Comparison of ENCODE assay signal across 9 mouse cellular contexts in the genomic region with DNA sequence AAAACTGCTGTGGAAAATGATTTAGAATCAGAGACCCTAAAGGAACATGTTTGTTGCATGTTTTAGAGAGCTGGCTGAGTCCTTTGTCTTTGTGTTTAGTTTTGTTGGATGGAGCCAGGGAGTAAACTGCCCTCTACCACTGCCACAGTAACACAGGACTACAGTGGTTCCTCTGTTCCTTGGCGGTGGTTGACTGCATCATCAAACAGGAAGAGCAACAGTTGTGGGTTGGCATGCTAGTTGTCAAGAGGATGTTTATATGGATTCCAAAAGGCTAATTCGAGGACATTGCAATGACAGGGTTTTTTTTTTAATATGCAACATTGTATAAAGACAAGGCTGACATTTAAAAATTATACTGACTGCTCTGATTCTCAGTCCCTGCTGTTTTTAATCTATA. TPM values are rescaled to one million over a fixed set of nuclear protein-coding genes. Genes with fewer than 3 reads are reported as not detected.
DNase-seq lines count a peak whose midpoint lies in the region; ATAC-seq and TF ChIP-seq lines count a peak whose summit lies in the region.
"Had no signal": no experiment of that assay in that cellular context is flagged by ENCODE, and none has a peak within 500 bp of the region (broad histone marks: within the 10 kb centered on the region; RNA-seq: fewer than 3 reads in every experiment).

No protein-coding gene starts in this region.

- no peak overlapping the region for H3K4me2 ChIP-seq in forebrain, embryonic 13.5 days

- no peaks in the 10 kb centered on the region for H3K27me3 ChIP-seq in heart, adult 2 months (ENCODE audit: control insufficient read depth, insufficient read depth, low read length)
- no peaks in the 10 kb centered on the region for H3K27me3 ChIP-seq in forebrain, embryonic 13.5 days

- peaks cover 4% of the 10 kb centered on the region for H3K79me2 ChIP-seq in heart, adult 2 months (replicated peaks; ENCODE audit: control insufficient read depth, insufficient read depth, low read length)

- H3K4me3 ChIP-seq in heart, adult 2 months = no peak overlapping the region
- H3K4me3 ChIP-seq in lung, adult 2 months (replicated peaks; ENCODE audit: extremely low read depth, low read depth, low read length) = no peak overlapping the region
- no peak overlapping the region for H3K4me3 ChIP-seq in forebrain, embryonic 13.5 days

- peak overlapping the region; percentile 69 for H3K27ac ChIP-seq in heart, adult 2 months
- H3K27ac ChIP-seq in forebrain, embryonic 13.5 days = no peak overlapping the region

- H3K9ac ChIP-seq in heart, adult 2 months (ENCODE audit: low read depth, low read length) = no peak overlapping the region
- H3K9ac ChIP-seq in forebrain, embryonic 13.5 days = no peak overlapping the region

- peaks cover 15% of the 10 kb centered on the region for H3K36me3 ChIP-seq in heart, adult 2 months (ENCODE audit: control insufficient read depth, insufficient read depth, low read length)
- H3K36me3 ChIP-seq in forebrain, embryonic 13.5 days (ENCODE audit: poor library complexity, severe bottlenecking) = no peaks in the 10 kb centered on the region

- no peak for TF ChIP-seq CTCF in heart, adult 2 months (IDR thresholded peaks at IDR 0.05)
- no peak for TF ChIP-seq CTCF in lung, adult 2 months (IDR thresholded peaks at IDR 0.05; ENCODE audit: insufficient read depth, low read length)

- ATAC-seq in megakaryocyte-erythroid progenitor cell, adult 5-6 weeks (replicated peaks; ENCODE audit: low FRiP score, low TSS enrichment, poor library complexity, severe bottlenecking) = 0 out of 2 replicates have a peak, but pooled peaks have one; percentile 2
- ATAC-seq in forebrain, embryonic 13.5 days = no peak

- intact Hi-C loops in heart, adult 2 months (cut with DNase I) = loop anchor here (5.0 kb wide), 2 partner anchors 48 to 238 kb away; partner anchors contain the start of gene Cyth3

- DNase-seq in heart, adult 2 months = no peak
- no peak for DNase-seq in heart, adult 9 months (ENCODE audit: low spot score in 2 of 2)
- peak; percentile 34 to 65 for DNase-seq in lung, adult 18-20 months
- DNase-seq in lung, adult 2 months = no peak
- DNase-seq in induced T-regulatory cell, adult 2 months (ENCODE audit: low read depth) = peak; percentile 40
- no peak for DNase-seq in urinary bladder, postnatal 36 days (ENCODE audit: low spot score in 2 of 2)
- DNase-seq: cerebellum, adult 11 months had no signal

- peaks cover 25% of the 10 kb centered on the region for H3K4me1 ChIP-seq in heart, adult 2 months (ENCODE audit: control insufficient read depth, insufficient read depth, low read length)
- peaks cover 28% of the 10 kb centered on the region for H3K4me1 ChIP-seq in lung, adult 2 months (ENCODE audit: control insufficient read depth, insufficient read depth, low read length)
- H3K4me1 ChIP-seq in forebrain, embryonic 13.5 days = peaks cover 7% of the 10 kb centered on the region

- TF ChIP-seq EP300 in heart, adult 2 months (IDR thresholded peaks at IDR 0.05; ENCODE audit: insufficient read depth, low read depth, low read length) = no peak

- 7% methylated on average over 2 of the region's 2 CpGs for WGBS in heart, adult 2 months
- 17% methylated on average over 2 of the region's 2 CpGs for WGBS in lung, adult 2 months
- WGBS in forebrain, embryonic 13.5 days = 80% methylated on average over 2 of the region's 2 CpGs

- H3K9me3 ChIP-seq in forebrain, embryonic 13.5 days (replicated peaks) = no peaks in the 10 kb centered on the region

- no peak for TF ChIP-seq POLR2A in heart, adult 2 months (IDR thresholded peaks at IDR 0.05; ENCODE audit: insufficient read depth, low read depth, low read length)
- TF ChIP-seq POLR2A in lung, adult 2 months (IDR thresholded peaks at IDR 0.05; ENCODE audit: borderline replicate concordance, extremely low read depth, low read depth, low read length) = no peak

RNA-seq across cellular contexts. Expression of gene Cyth3, which starts 47.6 kb away (rescaled TPM):
- 10 to 100 TPM; 26.1 to 44.6 TPM for total RNA-seq in heart, adult 2 months (2021)
- 25.1 and 39.2 TPM in 2 replicates for polyA plus RNA-seq in heart, adult 2 months (2012; rRNA removed)
- 123 and 152 TPM in 2 replicates for polyA plus RNA-seq in lung, adult 2 months (2012; rRNA removed)
- total RNA-seq in megakaryocyte-erythroid progenitor cell, adult 5-6 weeks (2014; fragmentation: Nextera tagmentation) = 117 and 124 TPM in 2 replicates
- 81.7 and 94.7 TPM in 2 replicates for total RNA-seq in megakaryocyte-erythroid progenitor cell, adult 5-6 weeks (2017)
- polyA plus RNA-seq in forebrain, embryonic 13.5 days (2015; fragmentation: Nextera tagmentation; extraction: Ambion mirVana) = 24.0 and 26.4 TPM in 2 replicates

Comparison
In these comparisons a context has a peak if more than half of its experiments do, and no peak if none do; other contexts are left out.
1. DNase-seq: peak in lung, adult 18-20 months (2 of 2) and induced T-regulatory cell, adult 2 months (single experiment); none in heart, adult 2 months (0 of 2), heart, adult 9 months (0 of 2), lung, adult 2 months (single experiment) and urinary bladder, postnatal 36 days (0 of 2).